Mouse (Mus musculus) forebrain, embryonic 10.5 days (tissue): ENCODE measurements at regions not wholly inside any gene's neighbourhood (a gene's known extent, or its start where the extent isn't known, plus 50 kb on each side); places are given as distances from the start of the nearest gene placed in this dataset.

Experiments used
- DNase-seq: peaks from one replicate; pipeline ENCODE4 v3.0.0-alpha.2; 2017; ENCODE audit warnings: low spot score; ENCODE audit errors: extremely low spot score
- H3K27ac ChIP-seq: fragments of 300-500 bp; sonication (generic); 2 replicates; pipeline ENCODE4 v1.5.1; 2016; ENCODE audit warnings: mild to moderate bottlenecking
- H3K27me3 ChIP-seq: fragments of 300-500 bp; sonication (generic); 2 replicates; pipeline ENCODE4 v1.6.1; 2016; ENCODE audit warnings: mild to moderate bottlenecking; ENCODE audit not compliant: poor library complexity, severe bottlenecking
- H3K36me3 ChIP-seq: fragments of 300-500 bp; sonication (generic); replicated peaks from 2 replicates; pipeline ENCODE4 v1.6.1; 2016; ENCODE audit warnings: mild to moderate bottlenecking, moderate library complexity
- H3K4me1 ChIP-seq: fragments of 300-500 bp; sonication (generic); 2 replicates; pipeline ENCODE4 v1.6.1; 2016
- H3K4me3 ChIP-seq: fragments of 300-500 bp; sonication (generic); 2 replicates; pipeline ENCODE4 v1.5.1; 2016; ENCODE audit warnings: mild to moderate bottlenecking, moderate library complexity
- H3K9me3 ChIP-seq: fragments of 300-500 bp; sonication (generic); 2 replicates; pipeline ENCODE4 v1.6.1; 2016; ENCODE audit warnings: mild to moderate bottlenecking, moderate library complexity
- WGBS: fragments of 180-500 bp; shearing (Covaris S2); methylation state at CpG from one replicate; pipeline ENCODE4 v1.1.7; 2016; 5-methylcytosine and 5-hydroxymethylcytosine counted together

- Histone ChIP-seq H3K4me1 (no peaks in the 10 kb centered on the region), H3K27ac (no peak overlapping the region), H3K36me3 (no peaks in the 10 kb centered on the region), H3K27me3 (no peaks in the 10 kb centered on the region), H3K9me3 (no peaks in the 10 kb centered on the region), H3K4me3 (no peak overlapping the region)
- WGBS, result 95% methylated on average over 11 of the region's 11 CpGs
- no peak for DNase-seq
Measured at GRCm38 (mm10) chr3:131955771-131956170, 129.3 kb upstream of the Dkk2 start.

- Histone ChIP-seq H3K27ac (no peak overlapping the region), H3K27me3 (no peaks in the 10 kb centered on the region), H3K36me3 (no peaks in the 10 kb centered on the region), H3K9me3 (no peaks in the 10 kb centered on the region), H3K4me3 (no peak overlapping the region), H3K4me1 (no peaks in the 10 kb centered on the region)
- no peak for DNase-seq
- 91% methylated on average over 1 of the region's 1 CpGs for WGBS
Measured at GRCm38 (mm10) chr3:131960636-131961035, 124.5 kb upstream of the Dkk2 start.

- H3K9me3 ChIP-seq, result no peaks in the 10 kb centered on the region
- H3K36me3 ChIP-seq, result no peaks in the 10 kb centered on the region
- H3K27me3 ChIP-seq, result no peaks in the 10 kb centered on the region
- no peak overlapping the region for H3K27ac ChIP-seq
- no peak for DNase-seq
- no peak overlapping the region for H3K4me3 ChIP-seq
- no peaks in the 10 kb centered on the region for H3K4me1 ChIP-seq
Measured at GRCm38 (mm10) chr3:131961571-131961970, 123.5 kb upstream of the Dkk2 start.

- no peaks in the 10 kb centered on the region for H3K4me1 ChIP-seq
- no peaks in the 10 kb centered on the region for H3K9me3 ChIP-seq
- WGBS, result 87% methylated on average over 2 of the region's 2 CpGs
Measured at GRCm38 (mm10) chr3:131962870-131963269, 122.2 kb upstream of the Dkk2 start.

GRCm38 (mm10) chr3:131964952-131965351, 120.1 kb upstream of the Dkk2 start:
- Histone ChIP-seq H3K4me3 (no peak overlapping the region), H3K36me3 (no peaks in the 10 kb centered on the region), H3K4me1 (no peaks in the 10 kb centered on the region), H3K27ac (no peak overlapping the region), H3K9me3 (no peaks in the 10 kb centered on the region), H3K27me3 (no peaks in the 10 kb centered on the region)
- DNase-seq, result no peak
- WGBS, result 93% methylated on average over 9 of the region's 9 CpGs

More at GRCm38 (mm10) chr3:131962870-131963269, 122.2 kb upstream of the Dkk2 start:
- H3K27ac ChIP-seq, result no peak overlapping the region
- no peak overlapping the region for H3K4me3 ChIP-seq
- no peak for DNase-seq
- no peaks in the 10 kb centered on the region for H3K36me3 ChIP-seq
- no peaks in the 10 kb centered on the region for H3K27me3 ChIP-seq

GRCm38 (mm10) chr3:131965456-131966160, 119.5 kb upstream of the Dkk2 start:
- H3K36me3 ChIP-seq, result no peaks in the 10 kb centered on the region
- no peaks in the 10 kb centered on the region for H3K9me3 ChIP-seq
- H3K4me3 ChIP-seq, result no peak overlapping the region
- no peak for DNase-seq
- H3K27me3 ChIP-seq, result no peaks in the 10 kb centered on the region
- 91% methylated on average over 9 of the region's 9 CpGs for WGBS
- no peak overlapping the region for H3K27ac ChIP-seq
- no peaks in the 10 kb centered on the region for H3K4me1 ChIP-seq

- no peak overlapping the region for H3K27ac ChIP-seq
- 87% methylated on average over 11 of the region's 11 CpGs for WGBS
- DNase-seq, result no peak
- no peaks in the 10 kb centered on the region for H3K9me3 ChIP-seq
- H3K4me3 ChIP-seq, result no peak overlapping the region
- no peaks in the 10 kb centered on the region for H3K36me3 ChIP-seq
- H3K4me1 ChIP-seq, result no peaks in the 10 kb centered on the region
- no peaks in the 10 kb centered on the region for H3K27me3 ChIP-seq
Measured at GRCm38 (mm10) chr3:131967288-131967687, 117.8 kb upstream of the Dkk2 start.

- no peaks in the 10 kb centered on the region for H3K36me3 ChIP-seq
- H3K27ac ChIP-seq, result no peak overlapping the region
- no peaks in the 10 kb centered on the region for H3K27me3 ChIP-seq
- 77% methylated on average over 1 of the region's 1 CpGs for WGBS
- no peak for DNase-seq
- H3K4me3 ChIP-seq, result no peak overlapping the region
- no peaks in the 10 kb centered on the region for H3K4me1 ChIP-seq
- H3K9me3 ChIP-seq, result peaks cover 3% of the 10 kb centered on the region; the same call in 1 of the 2 replicates
Measured at GRCm38 (mm10) chr3:131970827-131971226, 114.3 kb upstream of the Dkk2 start.

- Histone ChIP-seq H3K27me3 (no peaks in the 10 kb centered on the region), H3K36me3 (no peaks in the 10 kb centered on the region), H3K9me3 (peaks cover 3% of the 10 kb centered on the region; the same call in 1 of the 2 replicates), H3K4me1 (no peaks in the 10 kb centered on the region), H3K4me3 (no peak overlapping the region), H3K27ac (no peak overlapping the region)
- DNase-seq, result peak; percentile 50
- WGBS, result 41% methylated on average over 7 of the region's 7 CpGs
Measured at GRCm38 (mm10) chr3:131975940-131976628, 109.0 kb upstream of the Dkk2 start.

- H3K9me3 ChIP-seq, result no peaks in the 10 kb centered on the region
- H3K36me3 ChIP-seq, result no peaks in the 10 kb centered on the region
- no peaks in the 10 kb centered on the region for H3K4me1 ChIP-seq
- DNase-seq, result no peak
- WGBS, result 86% methylated on average over 2 of the region's 2 CpGs
- no peak overlapping the region for H3K4me3 ChIP-seq
- no peaks in the 10 kb centered on the region for H3K27me3 ChIP-seq
- no peak overlapping the region for H3K27ac ChIP-seq
Measured at GRCm38 (mm10) chr3:131983292-131983691, 101.8 kb upstream of the Dkk2 start.

- Histone ChIP-seq H3K27ac (0 out of 2 replicates have a peak overlapping the region, but pooled peaks have one; percentile 35), H3K4me1 (peaks cover 17% of the 10 kb centered on the region), H3K9me3 (no peaks in the 10 kb centered on the region), H3K27me3 (no peaks in the 10 kb centered on the region), H3K4me3 (no peak overlapping the region), H3K36me3 (no peaks in the 10 kb centered on the region)
- 77% methylated on average over 6 of the region's 6 CpGs for WGBS
- no peak for DNase-seq
Measured at GRCm38 (mm10) chr3:131998838-131999613, 86.1 kb upstream of the Dkk2 start.

- H3K27me3 ChIP-seq, result no peaks in the 10 kb centered on the region
- no peaks in the 10 kb centered on the region for H3K9me3 ChIP-seq
- DNase-seq, result no peak
- 71% methylated on average over 7 of the region's 7 CpGs for WGBS
- no peak overlapping the region for H3K4me3 ChIP-seq
- no peaks in the 10 kb centered on the region for H3K36me3 ChIP-seq
- H3K27ac ChIP-seq, result no peak overlapping the region
- H3K4me1 ChIP-seq, result peaks cover 4% of the 10 kb centered on the region; the same call in 1 of the 2 replicates
Measured at GRCm38 (mm10) chr3:132006191-132006590, 78.9 kb upstream of the Dkk2 start.

GRCm38 (mm10) chr3:132006912-132007311, 78.2 kb upstream of the Dkk2 start:
- Histone ChIP-seq H3K27ac (no peak overlapping the region), H3K9me3 (no peaks in the 10 kb centered on the region), H3K4me3 (no peak overlapping the region), H3K27me3 (no peaks in the 10 kb centered on the region), H3K4me1 (peaks cover 4% of the 10 kb centered on the region; the same call in 1 of the 2 replicates), H3K36me3 (no peaks in the 10 kb centered on the region)
- WGBS, result 81% methylated on average over 11 of the region's 11 CpGs
- no peak for DNase-seq
